Mouse (Mus musculus): Measurements from ENCODE around the gene Gm9821. TPM values are rescaled to one million over a fixed set of nuclear protein-coding genes. Genes with fewer than 3 reads are reported as not detected.

The Gm9821 gene
- polyA plus RNA-seq (2017; shearing (Covaris generic)), result under 1 TPM; 0.82 to 0.86 TPM

DNA sequence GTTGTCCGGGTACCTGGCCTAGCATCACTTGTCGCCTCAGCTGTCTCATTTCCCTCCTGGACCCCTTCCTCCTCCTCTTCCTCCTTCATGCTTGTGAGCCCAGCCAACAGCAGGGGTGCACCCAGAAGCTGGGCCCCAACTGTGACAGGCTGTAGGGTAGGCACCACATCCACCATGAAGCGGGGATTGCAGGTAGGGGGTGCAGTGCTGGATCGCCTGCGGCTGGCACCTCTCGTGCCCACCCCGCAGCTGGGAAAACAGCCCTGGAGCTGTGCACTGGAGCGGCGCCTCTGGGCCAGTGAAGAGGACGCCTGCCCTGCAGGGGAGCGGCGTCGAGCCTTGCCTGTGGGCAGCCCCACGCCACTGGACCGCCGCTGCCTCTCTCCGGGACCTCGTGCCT lies at the start of gene Gm9821:
Gene Gm9821 (plus strand): TSS at position 221 of the 400 bp plus-strand sequence.
- ATAC-seq, result no peak

DNA sequence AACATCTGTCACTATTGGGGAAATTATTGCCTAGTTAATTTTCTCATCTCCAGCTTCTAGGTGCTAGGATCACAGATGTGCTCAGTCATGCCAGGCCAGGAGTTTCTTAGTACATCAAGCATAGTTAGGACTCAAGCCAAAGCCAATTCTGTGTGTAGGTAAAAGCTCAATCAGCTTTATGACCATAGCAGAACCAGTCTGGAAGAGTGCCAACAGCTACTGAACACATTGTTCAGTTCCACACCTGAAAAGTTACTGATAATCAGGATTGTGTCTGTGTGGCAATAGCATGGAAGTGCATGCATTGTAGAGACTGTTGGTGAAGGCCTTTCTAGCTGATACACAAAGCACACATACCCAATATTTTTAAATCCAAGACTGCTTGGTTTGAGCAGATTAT lies 47.5 kb upstream of the Gm9821 start:
- no peak for ATAC-seq

DNA sequence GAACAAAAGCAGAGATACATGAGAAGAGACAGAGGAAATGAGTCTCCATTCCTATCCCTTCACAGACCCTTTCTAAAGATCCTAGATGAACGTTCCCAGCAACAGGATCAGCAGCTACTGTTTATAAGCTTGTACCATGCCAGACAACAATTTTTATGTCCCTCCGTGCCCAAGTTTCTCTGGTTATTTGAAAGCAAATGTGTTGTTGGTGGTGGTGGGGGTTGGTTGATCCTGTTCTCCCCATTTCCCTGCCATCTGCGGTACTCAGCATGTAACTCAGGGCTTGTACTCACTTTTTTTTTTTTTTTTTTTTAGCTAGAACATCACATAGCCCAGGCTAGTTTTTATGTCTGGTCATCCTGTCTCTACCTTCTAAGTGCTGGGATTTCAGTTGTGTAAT lies 46.4 kb upstream of the Gm9821 start:
- no peak for ATAC-seq

DNA sequence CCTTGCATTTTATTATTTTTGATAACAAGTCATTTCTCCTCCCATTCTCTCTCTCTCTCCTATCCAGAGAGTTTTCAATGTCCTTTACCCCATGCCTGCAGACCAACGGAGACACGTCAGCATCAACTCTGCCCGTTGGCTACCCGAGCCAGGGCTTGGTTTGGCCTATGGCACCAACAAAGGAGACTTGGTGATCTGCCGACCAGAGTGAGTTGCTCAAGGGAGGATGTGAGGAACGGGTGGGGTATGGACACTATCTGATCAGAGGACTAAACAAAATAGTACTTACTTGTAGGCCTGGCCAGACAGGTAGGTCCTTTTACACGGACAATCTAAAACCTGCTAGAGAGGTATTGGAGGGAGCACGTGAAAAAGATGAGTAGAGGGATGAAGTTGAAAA lies 45.1 kb upstream of the Gm9821 start:
- ATAC-seq, result no peak

DNA sequence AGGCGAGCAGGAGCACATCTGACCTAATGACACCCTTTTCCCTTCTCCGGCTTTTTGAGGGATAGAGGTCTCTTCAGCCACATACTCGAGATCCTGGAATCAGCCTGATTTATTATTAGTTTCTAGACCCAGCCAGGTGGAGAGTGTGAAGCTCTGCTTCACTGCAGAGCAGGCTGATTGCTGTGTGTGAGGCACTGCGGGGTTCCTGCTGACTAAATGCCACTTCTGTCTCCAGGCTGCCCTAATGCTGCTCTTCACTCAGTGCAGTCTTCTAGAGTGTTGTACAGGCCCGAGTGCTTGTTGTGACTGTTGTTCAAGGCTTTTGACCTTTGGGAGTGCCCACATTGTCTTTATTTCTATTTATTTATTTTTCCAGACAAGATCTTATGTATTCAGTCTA lies 43.2 kb upstream of the Gm9821 start:
- no peak for ATAC-seq

DNA sequence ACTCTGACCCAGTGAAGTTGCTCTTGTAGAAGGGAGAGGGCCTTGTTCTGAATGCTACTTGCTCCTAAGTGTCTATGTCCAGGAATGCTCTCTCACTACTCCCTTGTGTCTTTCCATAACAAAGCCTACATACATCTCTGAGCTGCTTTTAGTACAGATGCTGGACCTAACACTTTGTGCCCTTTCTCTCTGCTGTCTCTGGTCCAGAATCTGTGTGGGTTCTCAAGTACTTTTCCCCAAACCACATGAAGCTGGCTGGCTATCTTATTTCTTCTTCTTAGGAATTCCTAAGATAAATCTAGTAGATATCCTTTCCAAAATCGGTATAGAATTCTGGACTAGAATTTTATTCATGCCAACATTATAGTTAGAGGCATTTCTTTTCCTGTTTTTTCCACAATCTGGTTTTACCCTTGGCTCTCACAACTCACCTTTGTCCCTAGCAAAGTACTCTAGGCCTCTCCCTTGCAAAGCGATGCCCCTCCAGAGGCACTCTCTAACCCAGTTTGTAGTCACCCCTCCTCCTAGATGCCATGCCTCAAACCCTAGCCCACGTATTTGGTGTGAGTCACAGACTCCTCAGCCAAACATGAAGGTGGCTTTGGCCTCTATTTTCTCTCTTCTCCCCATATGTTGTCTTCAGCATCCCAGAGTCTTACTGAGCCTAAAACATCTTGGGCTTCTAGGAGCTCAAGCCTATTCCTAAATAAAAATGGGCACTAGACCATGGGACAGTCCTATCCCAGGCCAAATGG lies 42.2 kb upstream of the Gm9821 start:
- ATAC-seq, result no peak

DNA sequence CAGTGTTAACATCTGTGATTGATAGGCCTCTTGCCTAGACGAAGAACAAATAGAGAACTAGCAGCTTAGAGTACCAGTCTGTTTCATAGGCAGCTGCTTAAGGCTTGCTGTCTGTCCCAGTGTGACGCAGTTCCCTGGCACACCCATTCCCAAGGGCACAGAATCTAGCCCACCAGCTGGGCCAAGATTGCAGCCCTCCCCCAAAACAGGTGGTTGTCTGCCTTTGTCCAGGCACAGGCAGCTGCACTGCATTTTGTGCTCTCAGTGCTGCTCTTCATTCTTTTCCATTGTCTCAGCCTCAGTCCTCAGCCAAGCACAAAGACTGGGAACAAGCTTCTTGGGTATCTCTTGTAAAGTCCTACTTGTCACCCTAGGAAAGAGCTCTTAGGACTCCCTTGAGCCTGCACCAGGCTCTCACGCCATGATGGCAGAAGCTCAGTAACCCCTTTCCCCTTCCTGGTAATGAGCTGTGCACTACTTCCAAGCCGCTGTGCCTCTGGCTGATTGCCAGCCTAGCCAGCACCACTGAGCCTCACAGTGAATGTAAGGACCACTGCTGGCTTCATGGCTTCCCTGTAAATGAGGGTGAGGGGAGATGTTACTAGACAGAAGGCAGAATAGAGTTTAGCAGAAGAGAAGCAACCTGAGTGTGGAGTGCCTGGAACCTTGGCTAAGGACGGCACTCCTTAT lies 40.7 kb upstream of the Gm9821 start:
- no peak for ATAC-seq

DNA sequence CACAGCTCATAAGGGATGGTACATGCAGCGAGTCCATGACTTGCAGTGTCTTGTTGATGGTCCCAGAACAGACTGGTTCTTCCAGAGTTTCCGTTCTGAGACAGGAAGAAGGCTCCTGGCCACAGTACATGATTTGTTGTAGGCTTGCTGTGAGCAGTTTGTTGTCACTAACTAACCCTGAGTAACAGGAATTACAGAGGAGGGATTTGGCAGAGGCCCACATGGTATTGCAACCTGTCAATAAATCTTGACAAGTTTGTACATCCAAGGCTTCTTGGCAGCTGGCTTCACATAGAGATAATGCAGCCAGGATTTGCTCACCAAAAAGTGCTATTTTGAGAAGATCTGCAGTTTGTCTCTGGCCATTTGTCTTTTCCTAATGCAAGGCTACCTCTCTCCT lies 39.4 kb upstream of the Gm9821 start:
- no peak for ATAC-seq

DNA sequence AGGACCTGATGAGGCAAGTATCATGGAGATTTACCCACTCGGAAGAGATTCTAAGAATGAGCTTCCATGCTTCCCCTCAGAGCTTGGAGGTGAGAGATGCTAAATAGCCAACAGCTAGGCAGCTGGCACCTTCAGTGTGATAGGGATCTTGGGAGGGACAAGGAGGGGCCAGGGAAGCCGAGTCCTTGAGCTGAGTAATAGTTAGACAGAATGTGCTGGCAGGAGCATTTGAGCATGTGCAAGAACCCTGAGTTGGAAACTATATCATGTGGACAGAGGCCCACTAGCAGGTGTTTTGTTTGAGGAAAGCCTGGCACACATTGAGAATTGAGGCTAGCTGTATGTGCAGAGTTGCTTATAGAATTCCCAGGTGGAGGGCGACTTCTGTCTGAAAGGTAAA lies 32.9 kb upstream of the Gm9821 start:
- ATAC-seq, result no peak

DNA sequence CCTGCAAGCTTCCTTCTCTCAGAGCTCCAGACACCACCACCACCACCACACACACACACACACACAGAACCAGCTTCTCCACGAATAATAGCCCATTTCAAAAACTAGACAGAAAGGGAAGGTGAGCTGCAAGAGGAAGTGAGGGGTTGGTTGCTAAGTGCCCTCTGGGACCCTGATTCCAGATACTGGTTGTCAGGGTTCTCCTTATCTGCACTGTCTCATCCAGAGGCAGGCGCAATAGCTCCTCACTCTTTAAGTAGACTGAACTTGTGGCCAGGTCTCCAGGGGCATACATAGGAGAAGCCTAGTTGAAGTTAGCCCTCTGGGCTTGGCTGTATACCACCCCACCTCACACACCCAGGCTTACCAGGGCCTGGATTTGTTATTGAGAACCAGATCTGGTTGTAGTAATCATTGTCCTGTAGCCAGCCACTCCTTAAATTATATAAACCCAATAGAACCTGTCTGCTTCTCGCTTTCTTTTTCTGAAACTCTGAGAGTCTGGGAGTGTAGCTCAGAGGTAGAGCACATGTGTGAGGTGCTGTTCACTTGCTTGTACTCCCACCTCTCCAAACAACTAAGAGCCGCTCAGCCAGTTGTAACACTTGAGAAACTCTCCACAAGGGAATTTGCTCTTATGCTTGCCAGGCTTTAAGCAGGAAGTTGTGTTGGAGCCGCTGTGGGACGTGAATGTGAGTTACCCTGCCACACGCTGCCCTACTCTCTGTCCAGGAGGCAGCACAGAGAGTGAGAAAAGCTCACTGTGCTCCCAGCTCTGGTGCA lies 32.0 kb upstream of the Gm9821 start:
- ATAC-seq, result no peak

DNA sequence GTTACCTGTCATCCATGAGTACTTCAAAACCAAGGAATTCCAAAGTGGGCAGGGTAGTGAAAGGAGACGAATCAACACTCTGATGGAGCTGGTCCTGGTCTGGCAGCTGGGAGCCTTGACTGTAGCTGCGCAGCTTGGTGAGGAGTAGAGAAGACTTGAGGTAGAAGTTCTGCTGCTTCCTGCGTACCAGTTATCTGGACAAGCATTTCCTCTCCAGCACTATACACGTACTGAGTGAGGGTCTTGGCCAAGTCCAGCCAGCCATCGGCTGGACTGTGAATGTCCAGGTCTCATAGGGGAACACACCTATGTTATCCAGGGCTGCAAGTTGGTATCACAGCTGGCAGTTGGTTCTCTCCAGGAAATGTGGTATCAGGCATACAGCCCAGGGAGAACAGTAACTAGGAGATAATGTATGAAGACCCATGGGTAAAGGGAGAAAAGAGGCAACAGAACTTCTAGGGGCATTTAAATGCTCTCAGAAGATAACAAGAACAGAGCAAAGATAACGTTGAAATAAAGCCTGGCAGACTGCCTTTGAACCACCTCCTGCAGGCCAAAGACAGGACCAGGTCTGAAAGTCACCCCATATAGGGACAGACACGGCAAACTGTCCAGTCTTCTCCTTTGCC lies 29.0 kb upstream of the Gm9821 start:
- no peak for ATAC-seq

DNA sequence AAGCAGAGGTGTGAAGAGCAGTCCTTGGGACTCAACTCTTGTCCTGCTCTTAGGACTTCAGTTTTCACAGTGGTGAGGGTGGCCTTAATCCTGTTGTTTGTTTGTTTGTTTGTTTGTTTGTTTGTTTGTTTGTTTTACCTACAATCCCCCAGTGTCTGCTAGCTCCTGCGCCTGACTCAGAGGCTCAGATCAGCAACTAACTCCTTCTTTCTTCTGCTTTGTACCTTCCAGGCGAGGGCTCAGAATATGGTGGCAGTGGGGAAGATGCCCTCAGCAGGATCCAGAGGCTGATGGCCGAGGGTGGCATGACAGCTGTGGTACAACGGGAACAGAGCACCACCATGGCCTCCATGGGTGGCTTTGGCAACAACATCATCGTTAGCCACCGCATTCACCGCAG lies 28.4 kb upstream of the Gm9821 start:
- no peak for ATAC-seq

DNA sequence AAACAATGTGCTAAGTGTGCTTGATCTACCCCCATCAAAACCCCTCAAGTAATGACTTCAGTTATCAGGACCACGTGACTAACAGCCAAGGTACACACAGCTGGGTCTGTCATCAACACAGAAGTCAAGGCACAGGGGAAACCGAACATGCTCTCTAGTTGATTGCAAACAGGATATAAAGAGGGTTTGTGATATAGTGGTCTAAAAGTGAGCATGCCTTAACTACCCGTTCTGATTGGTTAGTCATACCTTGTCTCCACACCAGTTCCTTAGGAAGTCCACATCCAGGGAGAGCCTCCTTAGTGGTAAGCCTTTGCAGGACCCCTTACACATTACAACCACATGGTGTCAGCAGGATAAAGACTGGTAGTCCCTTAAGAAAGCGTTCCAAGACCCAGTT lies 25.4 kb upstream of the Gm9821 start:
- ATAC-seq, result no peak

DNA sequence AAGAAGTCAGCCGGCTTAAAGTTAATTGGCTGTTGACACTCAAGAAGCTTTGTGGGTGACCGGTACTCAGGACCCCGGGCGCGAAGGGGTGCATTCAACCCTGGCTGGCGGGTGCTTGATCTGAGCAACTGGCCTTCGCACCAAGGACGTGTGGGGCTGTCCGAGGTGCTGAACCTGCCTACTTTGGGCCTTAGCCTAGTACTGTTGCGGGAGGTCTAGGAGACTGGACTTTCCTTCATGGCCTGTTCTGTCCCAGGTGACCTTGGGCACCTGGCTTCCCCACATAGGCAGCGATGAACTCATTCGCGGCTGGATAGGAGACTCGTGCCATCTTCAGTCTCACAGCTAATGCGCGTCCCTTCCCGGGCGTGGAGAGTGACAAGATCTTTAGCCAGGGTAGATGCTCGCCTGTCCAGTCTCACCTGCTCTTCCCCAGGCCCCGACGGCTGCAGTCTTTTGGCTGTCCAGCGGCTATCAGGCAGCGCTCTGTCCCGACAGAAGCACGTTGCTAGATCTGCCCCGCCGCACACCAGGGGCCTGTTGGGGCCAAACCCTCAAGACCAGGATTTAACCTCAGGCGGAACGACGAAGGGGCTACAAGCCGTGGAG lies 24.2 kb upstream of the Gm9821 start:
- ATAC-seq, result peak; percentile 16

DNA sequence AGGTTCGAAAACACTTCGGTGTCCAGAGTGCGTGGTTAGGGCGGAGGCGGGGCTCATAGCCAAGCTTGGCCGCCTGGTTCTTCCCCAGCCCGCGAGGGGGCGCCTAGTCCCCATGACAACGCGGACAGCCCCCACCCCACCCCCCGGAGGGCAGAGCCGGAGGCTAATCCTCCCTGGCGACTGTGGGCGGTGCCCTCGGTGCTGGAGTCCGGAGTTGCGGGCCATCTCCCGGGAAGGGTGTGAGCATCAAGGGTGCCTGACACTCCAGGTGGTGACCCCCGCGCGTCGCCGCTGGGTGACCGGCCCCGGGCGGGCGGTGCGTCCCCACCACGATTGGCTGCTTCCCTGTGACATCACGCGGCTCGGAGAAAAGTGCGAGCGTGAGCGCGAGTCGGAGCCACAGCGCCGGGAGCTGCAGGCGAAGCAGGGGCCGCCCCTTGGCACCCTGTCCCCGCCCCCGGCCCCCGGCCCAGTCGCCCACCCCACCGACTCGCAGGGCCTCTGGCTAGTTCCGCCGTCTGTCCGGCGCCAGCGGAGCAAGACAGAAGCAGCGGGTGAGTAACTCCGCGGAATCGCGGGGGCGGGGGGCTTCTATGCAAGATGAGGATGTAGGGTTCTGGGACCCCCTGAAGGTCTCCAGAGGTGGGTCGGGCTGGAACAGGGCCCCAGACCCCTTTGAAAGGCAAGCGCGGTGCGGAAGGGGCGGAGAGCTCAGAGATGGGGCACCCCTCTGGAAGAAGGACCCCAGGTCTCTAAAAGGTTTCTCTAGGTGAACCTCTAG lies 23.5 kb upstream of the Gm9821 start:
- peak; percentile 36 for ATAC-seq

DNA sequence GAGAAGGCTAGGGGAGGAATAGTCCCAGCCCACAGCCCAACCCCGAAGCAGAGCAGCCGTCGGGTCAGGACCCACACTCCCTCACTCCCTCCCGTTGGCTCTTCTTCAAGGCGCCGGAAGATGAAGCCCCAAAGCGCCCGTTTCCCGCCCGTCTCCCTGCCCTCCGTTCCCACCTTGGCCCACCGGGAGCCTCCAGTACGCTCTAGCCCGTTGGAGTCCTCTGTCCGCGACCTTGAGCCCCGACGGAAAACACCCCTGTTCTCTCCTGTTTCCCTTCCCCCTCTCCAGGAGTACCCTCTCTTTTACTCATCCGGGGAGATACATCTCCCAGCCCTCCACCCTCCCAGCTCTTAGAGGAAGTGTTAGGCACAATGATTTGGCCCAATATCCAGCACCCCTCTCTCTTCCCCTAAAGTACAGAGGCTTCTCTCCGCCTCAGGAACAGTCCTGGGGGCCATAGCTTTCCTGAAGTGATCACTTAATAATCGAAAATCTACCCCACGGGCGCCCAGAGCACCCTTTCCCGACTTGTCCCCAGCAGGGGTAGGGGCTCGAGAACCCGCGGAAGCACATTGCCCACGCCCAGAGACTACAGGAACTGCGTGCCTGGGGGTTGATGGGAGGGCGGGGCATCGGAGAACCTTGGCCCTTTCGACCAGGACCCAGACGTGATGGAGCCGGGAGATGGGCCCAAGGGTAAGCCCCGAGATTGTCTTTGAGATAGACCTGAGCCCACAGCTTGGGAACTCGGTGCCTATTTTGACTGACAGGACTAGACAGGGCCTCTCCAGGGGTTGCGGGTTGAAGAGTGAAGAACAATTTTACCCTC lies 22.7 kb upstream of the Gm9821 start:
- no peak for ATAC-seq

DNA sequence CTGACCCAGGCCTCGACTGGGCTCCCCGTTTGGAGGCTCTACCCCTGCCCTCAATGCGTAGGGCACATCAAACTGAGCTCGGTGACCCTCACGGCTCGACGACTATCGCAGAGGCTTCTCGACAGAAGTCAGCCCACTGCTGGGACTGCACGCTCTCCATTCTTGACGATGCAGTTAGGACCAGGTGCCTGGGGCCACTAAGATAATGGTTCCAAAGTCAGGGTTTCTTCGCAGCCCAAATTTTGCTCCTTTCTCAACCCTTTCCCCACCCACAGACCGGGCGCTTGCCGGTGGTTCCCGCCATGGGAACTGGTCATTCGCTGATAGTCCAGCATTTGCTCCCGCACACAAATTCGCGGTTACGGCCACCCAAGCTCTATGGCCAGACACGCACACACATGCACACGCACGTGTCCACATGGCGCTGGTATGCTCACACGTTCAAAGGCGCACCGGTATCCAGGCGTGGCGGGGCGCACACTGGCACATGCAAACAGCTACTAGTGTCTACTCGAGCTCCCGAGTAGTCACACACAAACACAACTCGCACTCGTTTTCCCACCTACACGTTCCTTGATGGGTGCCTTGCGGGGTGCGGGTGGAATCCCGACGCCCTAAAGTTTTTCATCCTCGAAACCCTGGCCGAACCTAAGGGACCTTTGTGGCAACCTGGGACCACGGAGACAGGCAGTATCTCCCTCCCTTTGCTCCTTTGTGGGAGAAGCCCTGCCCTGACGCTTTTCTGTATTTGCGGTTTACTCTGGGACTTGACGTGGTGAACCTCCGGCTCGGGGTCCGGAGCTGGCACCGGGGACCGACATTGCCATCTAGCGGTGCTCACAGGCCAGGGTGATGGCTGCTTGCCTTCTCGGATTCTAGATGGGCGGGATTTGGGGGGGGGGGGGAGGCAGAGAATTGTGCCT lies 21.8 kb upstream of the Gm9821 start:
- ATAC-seq, result peak; percentile 76

DNA sequence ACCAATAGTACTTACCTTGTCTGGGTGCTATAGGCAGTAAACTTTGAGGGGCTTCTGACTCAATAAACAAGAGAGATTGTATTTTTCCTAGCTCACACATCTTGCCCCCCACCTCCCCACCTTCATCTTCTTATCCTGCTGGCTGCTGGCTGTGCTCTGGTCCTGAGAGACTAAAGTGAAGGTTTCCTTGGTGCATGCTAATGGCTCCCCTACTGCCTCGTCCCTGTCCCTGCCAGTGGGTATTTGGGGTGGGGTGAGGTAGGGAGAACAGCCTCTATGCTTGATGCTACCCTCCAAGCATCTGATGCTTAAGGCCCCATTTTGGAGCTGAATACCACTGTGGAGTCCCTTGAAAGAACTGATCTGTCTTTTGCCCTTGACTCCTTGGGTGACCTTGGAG lies 20.8 kb upstream of the Gm9821 start:
- no peak for ATAC-seq

DNA sequence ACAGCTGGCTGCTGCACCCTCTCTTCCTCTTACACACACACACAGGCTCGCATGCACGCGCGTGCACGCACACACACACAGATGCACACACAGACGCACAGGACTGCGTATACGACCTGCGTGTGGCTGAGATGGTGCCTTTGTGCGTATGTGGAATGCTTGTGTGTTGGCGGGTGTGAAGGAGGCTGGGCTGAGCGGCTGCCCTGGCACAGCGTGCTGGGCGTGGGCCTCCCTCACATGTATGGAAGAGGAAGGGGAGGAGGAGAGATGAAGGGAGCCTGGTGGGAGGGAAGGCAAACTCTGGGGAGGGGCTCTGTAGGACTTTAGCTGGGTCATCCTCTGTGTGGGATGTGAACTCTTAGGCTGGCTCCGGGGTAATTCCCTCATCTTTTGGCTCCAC lies 20.1 kb upstream of the Gm9821 start:
- ATAC-seq, result no peak

DNA sequence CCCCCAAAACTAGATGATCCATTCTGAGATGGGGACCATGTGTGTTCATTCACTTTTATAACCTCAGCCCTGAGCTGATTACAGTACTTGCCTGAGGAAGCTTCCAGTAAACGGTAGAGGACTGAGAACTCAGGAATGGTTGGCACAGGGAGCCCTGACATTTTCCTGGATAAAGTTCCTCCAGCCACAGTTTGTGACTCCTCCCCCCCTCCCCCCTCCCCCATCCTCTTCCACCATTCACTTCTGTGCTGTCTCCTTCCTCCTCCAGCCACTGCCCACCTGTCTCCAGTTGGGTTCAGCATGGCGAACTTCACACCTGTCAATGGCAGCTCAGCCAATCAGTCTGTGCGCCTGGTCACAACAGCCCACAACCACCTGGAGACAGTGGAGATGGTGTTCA lies 18.6 kb upstream of the Gm9821 start, which contains the start of gene Chrm4:
Gene Chrm4 (plus strand): TSS at position 301 of the 400 bp plus-strand sequence.
- no peak for ATAC-seq

All from CD4-positive, CD25-positive, alpha-beta regulatory T cell, adult 4 months (primary cell).